Mouse (Mus musculus): ENCODE results near the gene Arpc5l. TPM values are rescaled to one million over a fixed set of nuclear protein-coding genes. Genes with fewer than 3 reads are reported as not detected.

Arpc5l gene
- polyA plus RNA-seq (2015; fragmentation: Nextera tagmentation; extraction: Ambion mirVana) = 68.3 and 73.3 TPM in 2 replicates

GRCm38 (mm10) chr2:39004880-39005435 lies at the start of gene Arpc5l:
Gene Arpc5l, plus strand, starts transcription at chr2:39005348.
- H3K27ac ChIP-seq (ENCODE audit: low read depth, low read length) = peak within 1 kb of the TSS; percentile 83
- H3K36me3 ChIP-seq (ENCODE audit: control insufficient read depth, insufficient read depth) = peaks cover 32% of the 10 kb centered on the region; the same call in 1 of the 2 replicates
- peak within 1 kb of the TSS; percentile 67 for H3K4me3 ChIP-seq (ENCODE audit: low read depth, low read length)
- H3K27me3 ChIP-seq (replicated peaks; ENCODE audit: control insufficient read depth, insufficient read depth, low read length) = no peaks in the 10 kb centered on the region
- under 1% methylated on average over 57 of the region's 58 CpGs for WGBS
- peak; percentile 79 for ATAC-seq
- no peak for TF ChIP-seq CTCF (IDR thresholded peaks at IDR 0.05; ENCODE audit: low read depth)
- H3K9me3 ChIP-seq (ENCODE audit: control insufficient read depth) = no peaks in the 10 kb centered on the region
- H3K9ac ChIP-seq (ENCODE audit: low read depth, low read length) = peak within 1 kb of the TSS; percentile 72
- 0 out of 2 replicates have a peak, but pooled peaks cover 8% of the 10 kb centered on the region for H3K4me1 ChIP-seq (replicated peaks; ENCODE audit: control insufficient read depth, insufficient read depth, low read length)
- peak within 1 kb of the TSS; percentile 87 for H3K4me2 ChIP-seq (replicated peaks; ENCODE audit: low read depth)

GRCm38 (mm10) chr2:38956062-38956461 lies 49.1 kb upstream of the Arpc5l start:
- TF ChIP-seq CTCF (IDR thresholded peaks at IDR 0.05; ENCODE audit: low read depth) = no peak
- no peak for ATAC-seq
- H3K9ac ChIP-seq (ENCODE audit: low read depth, low read length) = no peak overlapping the region
- no peak overlapping the region for H3K27ac ChIP-seq (ENCODE audit: low read depth, low read length)
- H3K27me3 ChIP-seq (replicated peaks; ENCODE audit: control insufficient read depth, insufficient read depth, low read length) = no peaks in the 10 kb centered on the region
- H3K9me3 ChIP-seq (ENCODE audit: control insufficient read depth) = no peaks in the 10 kb centered on the region
- H3K4me2 ChIP-seq (replicated peaks; ENCODE audit: low read depth) = no peak overlapping the region
- 69% methylated on average over 2 of the region's 2 CpGs for WGBS
- H3K4me3 ChIP-seq (ENCODE audit: low read depth, low read length) = no peak overlapping the region
- H3K36me3 ChIP-seq (ENCODE audit: control insufficient read depth, insufficient read depth) = no peaks in the 10 kb centered on the region
- no peaks in the 10 kb centered on the region for H3K4me1 ChIP-seq (replicated peaks; ENCODE audit: control insufficient read depth, insufficient read depth, low read length)

GRCm38 (mm10) chr2:38957671-38958223 lies 47.4 kb upstream of the Arpc5l start:
- no peak for TF ChIP-seq CTCF (IDR thresholded peaks at IDR 0.05; ENCODE audit: low read depth)
- Histone ChIP-seq H3K36me3 (ENCODE audit: control insufficient read depth, insufficient read depth) (no peaks in the 10 kb centered on the region), H3K4me3 (ENCODE audit: low read depth, low read length) (no peak overlapping the region), H3K9me3 (ENCODE audit: control insufficient read depth) (no peaks in the 10 kb centered on the region), H3K9ac (ENCODE audit: low read depth, low read length) (no peak overlapping the region), H3K27me3 (replicated peaks; ENCODE audit: control insufficient read depth, insufficient read depth, low read length) (no peaks in the 10 kb centered on the region), H3K4me2 (replicated peaks; ENCODE audit: low read depth) (no peak overlapping the region), H3K27ac (ENCODE audit: low read depth, low read length) (no peak overlapping the region), H3K4me1 (replicated peaks; ENCODE audit: control insufficient read depth, insufficient read depth, low read length) (no peaks in the 10 kb centered on the region)
- no peak for ATAC-seq
- whole genome bisulfite sequencing = 78% methylated on average over 5 of the region's 5 CpGs

- H3K27ac ChIP-seq (ENCODE audit: low read depth, low read length) = no peak overlapping the region
- no peaks in the 10 kb centered on the region for H3K9me3 ChIP-seq (ENCODE audit: control insufficient read depth)
- 24% methylated on average over 4 of the region's 4 CpGs for WGBS
- TF ChIP-seq CTCF (IDR thresholded peaks at IDR 0.05; ENCODE audit: low read depth) = no peak
- ATAC-seq = no peak
- no peaks in the 10 kb centered on the region for H3K4me1 ChIP-seq (replicated peaks; ENCODE audit: control insufficient read depth, insufficient read depth, low read length)
- H3K9ac ChIP-seq (ENCODE audit: low read depth, low read length) = no peak overlapping the region
- H3K36me3 ChIP-seq (ENCODE audit: control insufficient read depth, insufficient read depth) = no peaks in the 10 kb centered on the region
- no peak overlapping the region for H3K4me2 ChIP-seq (replicated peaks; ENCODE audit: low read depth)
- H3K4me3 ChIP-seq (ENCODE audit: low read depth, low read length) = no peak overlapping the region
- no peaks in the 10 kb centered on the region for H3K27me3 ChIP-seq (replicated peaks; ENCODE audit: control insufficient read depth, insufficient read depth, low read length)
Measured at GRCm38 (mm10) chr2:38964198-38964597, 41.0 kb upstream of the Arpc5l start.

GRCm38 (mm10) chr2:38969650-38970049 lies 35.5 kb upstream of the Arpc5l start:
- Histone ChIP-seq H3K4me3 (ENCODE audit: low read depth, low read length) (no peak overlapping the region), H3K9me3 (ENCODE audit: control insufficient read depth) (no peaks in the 10 kb centered on the region), H3K4me1 (replicated peaks; ENCODE audit: control insufficient read depth, insufficient read depth, low read length) (no peaks in the 10 kb centered on the region), H3K27ac (ENCODE audit: low read depth, low read length) (no peak overlapping the region), H3K36me3 (ENCODE audit: control insufficient read depth, insufficient read depth) (no peaks in the 10 kb centered on the region), H3K4me2 (replicated peaks; ENCODE audit: low read depth) (no peak overlapping the region), H3K9ac (ENCODE audit: low read depth, low read length) (no peak overlapping the region), H3K27me3 (replicated peaks; ENCODE audit: control insufficient read depth, insufficient read depth, low read length) (no peaks in the 10 kb centered on the region)
- TF ChIP-seq CTCF (IDR thresholded peaks at IDR 0.05; ENCODE audit: low read depth) = no peak
- ATAC-seq = no peak
- WGBS = 73% methylated on average over 2 of the region's 2 CpGs

- no peak for TF ChIP-seq CTCF (IDR thresholded peaks at IDR 0.05; ENCODE audit: low read depth)
- WGBS = 33% methylated on average over 5 of the region's 5 CpGs
Measured at GRCm38 (mm10) chr2:38970057-38970456, 35.1 kb upstream of the Arpc5l start.

More at GRCm38 (mm10) chr2:38970057-38970456, 35.1 kb upstream of the Arpc5l start:
- no peak overlapping the region for H3K4me3 ChIP-seq (ENCODE audit: low read depth, low read length)
- H3K9ac ChIP-seq (ENCODE audit: low read depth, low read length) = no peak overlapping the region
- H3K27me3 ChIP-seq (replicated peaks; ENCODE audit: control insufficient read depth, insufficient read depth, low read length) = no peaks in the 10 kb centered on the region
- no peaks in the 10 kb centered on the region for H3K36me3 ChIP-seq (ENCODE audit: control insufficient read depth, insufficient read depth)
- no peaks in the 10 kb centered on the region for H3K9me3 ChIP-seq (ENCODE audit: control insufficient read depth)
- no peak overlapping the region for H3K27ac ChIP-seq (ENCODE audit: low read depth, low read length)
- H3K4me1 ChIP-seq (replicated peaks; ENCODE audit: control insufficient read depth, insufficient read depth, low read length) = no peaks in the 10 kb centered on the region
- H3K4me2 ChIP-seq (replicated peaks; ENCODE audit: low read depth) = no peak overlapping the region
- ATAC-seq = peak; percentile 73
